Mouse (Mus musculus) urinary bladder, postnatal 25 days (tissue): ENCODE measurements at regions not wholly inside any gene's neighbourhood (a gene's known extent, or its start where the extent isn't known, plus 50 kb on each side); places are given as distances from the start of the nearest gene placed in this dataset.

Experiments used
- DNase-seq: peaks from one replicate; pipeline ENCODE4 v3.0.0; 2022; ENCODE audit warnings: low spot score

GRCm38 (mm10) chr5:119304721-119305120, 365.7 kb upstream of the Tbx3 start:
- DNase-seq, result no peak

- DNase-seq, result no peak
Measured at GRCm38 (mm10) chr5:119307768-119308167, 362.7 kb upstream of the Tbx3 start.

- DNase-seq, result no peak
Measured at GRCm38 (mm10) chr5:119310178-119310930, 360.1 kb upstream of the Tbx3 start.

- DNase-seq, result no peak
Measured at GRCm38 (mm10) chr5:119312808-119313207, 357.7 kb upstream of the Tbx3 start.

DNA sequence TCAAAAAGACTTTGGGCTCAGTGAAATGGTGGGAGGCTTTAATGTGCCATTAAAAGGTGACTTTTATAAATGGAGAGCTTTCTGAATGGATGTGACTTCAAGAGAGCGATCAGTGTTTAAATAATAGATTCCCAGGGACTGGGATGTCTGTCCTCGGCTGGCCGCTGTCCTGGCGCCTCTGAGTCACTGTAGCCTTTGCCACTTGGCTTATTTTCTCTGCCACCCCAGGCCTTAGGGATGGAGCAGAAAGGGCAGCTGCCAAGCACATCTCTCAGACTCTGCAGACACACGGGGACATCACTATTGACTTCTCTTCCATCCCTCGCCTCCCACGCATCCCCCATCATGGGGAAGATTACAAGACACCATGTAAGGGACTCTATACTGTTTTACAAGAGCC, 355.3 kb upstream of the Tbx3 start:
- no peak for DNase-seq

DNA sequence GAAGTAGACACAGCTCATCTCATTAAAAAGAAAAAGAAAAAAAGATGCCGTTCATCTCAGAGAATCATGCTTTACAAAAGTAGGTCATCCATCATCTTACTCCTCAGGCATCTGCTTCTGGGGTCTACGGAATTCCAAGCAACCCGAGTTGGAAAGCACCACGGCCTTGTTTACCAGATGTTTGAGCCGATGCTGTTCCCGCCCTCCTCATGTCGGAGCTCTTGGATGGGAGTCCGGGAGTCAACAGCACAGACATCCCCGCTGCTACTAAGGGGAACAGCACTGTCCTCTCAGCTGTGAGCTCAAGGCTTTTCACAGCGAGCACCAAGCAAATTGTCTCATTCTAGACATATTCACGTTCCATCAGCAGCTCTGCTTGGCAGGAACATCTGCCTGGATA, 352.9 kb upstream of the Tbx3 start:
- DNase-seq, result no peak

- DNase-seq, result no peak
Measured at GRCm38 (mm10) chr5:119321368-119322144, 348.9 kb upstream of the Tbx3 start.

DNA sequence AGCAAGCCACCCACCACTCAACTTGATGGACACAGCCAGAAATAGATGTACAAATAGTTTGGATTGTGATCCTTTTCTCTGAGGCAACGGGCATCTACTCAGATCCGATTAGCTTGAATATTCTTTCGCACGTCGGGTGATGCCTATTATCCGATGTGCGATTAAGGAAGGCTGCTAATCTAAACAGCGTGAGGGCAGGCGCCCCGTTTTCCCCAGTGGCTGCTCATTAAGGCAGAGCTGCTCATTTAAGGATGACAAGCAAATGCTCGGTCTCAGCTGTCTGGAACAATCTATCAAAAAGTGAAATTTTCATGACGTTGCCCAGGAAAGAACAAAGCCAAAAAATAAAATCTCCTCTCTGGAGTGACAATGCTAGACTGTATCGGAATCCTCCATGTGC, 348.1 kb upstream of the Tbx3 start:
- DNase-seq, result no peak

GRCm38 (mm10) chr5:119325681-119326255, 344.7 kb upstream of the Tbx3 start:
- no peak for DNase-seq

DNA sequence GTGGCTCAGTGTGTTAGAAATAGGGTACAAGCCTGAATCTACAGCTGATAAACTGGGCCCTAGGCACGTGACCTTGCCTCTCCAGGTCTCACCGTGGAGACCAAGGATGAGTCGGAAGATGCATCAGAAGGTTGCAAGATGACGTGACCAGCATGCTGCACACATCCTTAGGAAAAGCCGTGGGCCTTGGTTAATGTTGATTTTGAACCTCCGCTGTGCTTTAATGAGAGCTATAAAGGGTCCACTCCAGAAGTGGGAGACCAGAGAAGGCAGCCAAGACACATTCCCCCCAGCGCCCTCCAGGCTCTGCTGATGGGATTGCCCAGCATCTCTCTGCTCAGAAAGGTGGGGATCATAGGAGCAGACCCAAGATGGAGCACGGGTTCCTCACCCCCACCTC, 343.6 kb upstream of the Tbx3 start:
- no peak for DNase-seq

DNA sequence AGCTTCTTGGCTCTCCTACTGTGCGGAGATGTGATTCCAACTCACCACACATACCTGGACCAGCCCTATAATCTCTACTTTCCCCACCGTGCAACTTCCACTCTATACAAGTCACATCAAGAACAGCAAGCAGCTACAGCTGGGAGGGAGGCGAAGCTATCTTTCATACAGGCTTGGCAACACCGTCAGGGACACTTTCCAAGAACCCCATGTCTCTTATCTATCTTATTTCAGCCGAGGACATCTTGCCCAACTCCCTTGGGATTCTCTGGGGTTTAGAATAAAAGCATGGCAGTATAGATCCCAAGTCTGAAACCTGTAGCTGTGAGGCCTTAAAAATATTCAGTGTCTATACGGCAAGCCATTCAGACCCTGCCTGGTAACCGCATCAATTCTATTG, 341.5 kb upstream of the Tbx3 start:
- DNase-seq, result no peak

DNA sequence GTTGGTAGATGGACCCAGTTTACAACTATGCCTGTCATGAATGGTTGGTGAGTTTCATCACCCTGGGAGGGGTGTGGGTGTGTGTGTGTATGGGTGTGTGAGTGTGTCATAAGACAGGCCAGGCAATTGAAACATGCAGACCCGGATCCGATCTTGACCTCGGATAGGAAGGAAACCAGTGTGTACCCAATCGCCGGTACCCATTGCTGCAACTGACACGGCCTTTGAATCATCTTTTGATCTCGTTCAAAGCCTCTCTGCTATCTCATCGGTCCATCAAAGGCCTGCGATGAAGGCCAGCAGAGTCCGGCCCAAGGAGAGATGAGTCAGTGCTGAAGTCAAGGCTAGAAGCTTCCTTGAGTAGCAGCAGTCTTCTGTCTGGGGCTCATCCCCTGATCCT, 341.1 kb upstream of the Tbx3 start:
- DNase-seq, result no peak

DNA sequence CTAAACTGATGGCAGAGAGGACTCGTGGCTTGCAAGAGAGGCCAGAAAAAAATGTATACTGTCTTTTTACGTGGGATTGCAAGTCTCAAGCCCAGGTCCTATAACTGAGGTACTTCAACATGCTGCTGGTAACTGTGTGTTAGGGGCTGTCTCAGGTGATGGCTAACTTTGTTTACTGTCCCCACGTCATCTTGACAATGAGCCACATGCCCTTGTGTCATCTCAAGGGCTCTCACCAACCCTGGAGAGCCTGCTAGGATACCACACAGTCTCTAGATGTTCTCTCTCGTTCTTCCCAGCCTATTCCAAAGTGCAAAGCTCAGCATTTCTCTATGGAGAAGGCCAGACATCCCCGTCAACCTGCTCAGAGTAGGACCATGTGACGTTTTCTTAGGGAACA, 340.6 kb upstream of the Tbx3 start:
- no peak for DNase-seq

- no peak for DNase-seq
Measured at GRCm38 (mm10) chr5:119331461-119331860, 339.0 kb upstream of the Tbx3 start.

- DNase-seq, result no peak
Measured at GRCm38 (mm10) chr5:119332621-119333020, 337.8 kb upstream of the Tbx3 start.

GRCm38 (mm10) chr5:119335211-119335610, 335.3 kb upstream of the Tbx3 start:
- DNase-seq, result no peak

DNA sequence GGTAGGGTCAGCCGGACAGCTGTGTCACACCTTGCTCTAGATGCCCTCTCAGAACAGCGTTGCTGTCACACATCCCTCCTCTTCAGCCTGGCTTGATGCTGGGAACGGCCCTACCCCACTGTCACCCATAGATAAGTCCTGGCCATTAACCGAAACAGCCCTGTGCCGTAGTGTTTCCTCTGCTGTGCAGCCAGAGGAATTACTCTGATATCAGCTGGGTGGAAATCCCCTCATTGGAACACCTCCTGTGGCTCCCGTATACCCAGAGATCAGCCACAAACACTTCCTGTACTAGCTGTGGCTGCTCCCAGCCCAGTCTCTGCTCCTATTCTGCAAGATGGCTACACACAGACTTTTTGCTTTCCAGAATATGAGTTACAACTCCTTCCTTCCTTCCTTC, 334.5 kb upstream of the Tbx3 start:
- no peak for DNase-seq

DNA sequence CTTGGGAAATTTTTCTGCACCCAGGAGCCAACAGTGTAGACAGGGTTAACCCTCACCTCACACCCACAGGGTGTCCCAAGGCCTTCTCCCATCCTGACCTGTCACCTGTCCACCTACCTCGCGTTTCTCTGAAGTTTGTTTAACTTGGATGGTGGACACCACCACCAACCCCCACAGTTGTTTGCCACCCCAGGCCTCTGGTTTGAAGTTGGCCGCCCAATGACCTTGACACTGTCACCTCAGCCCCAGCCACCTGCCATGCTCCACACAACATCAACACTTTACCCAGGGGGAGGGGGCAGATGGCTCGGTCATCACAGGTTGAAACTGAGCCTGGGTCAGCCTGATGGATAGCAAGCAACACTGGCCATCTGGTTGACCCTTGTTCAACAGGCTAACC, 332.7 kb upstream of the Tbx3 start:
- no peak for DNase-seq

- DNase-seq, result no peak
Measured at GRCm38 (mm10) chr5:119338711-119339110, 331.8 kb upstream of the Tbx3 start.

DNA sequence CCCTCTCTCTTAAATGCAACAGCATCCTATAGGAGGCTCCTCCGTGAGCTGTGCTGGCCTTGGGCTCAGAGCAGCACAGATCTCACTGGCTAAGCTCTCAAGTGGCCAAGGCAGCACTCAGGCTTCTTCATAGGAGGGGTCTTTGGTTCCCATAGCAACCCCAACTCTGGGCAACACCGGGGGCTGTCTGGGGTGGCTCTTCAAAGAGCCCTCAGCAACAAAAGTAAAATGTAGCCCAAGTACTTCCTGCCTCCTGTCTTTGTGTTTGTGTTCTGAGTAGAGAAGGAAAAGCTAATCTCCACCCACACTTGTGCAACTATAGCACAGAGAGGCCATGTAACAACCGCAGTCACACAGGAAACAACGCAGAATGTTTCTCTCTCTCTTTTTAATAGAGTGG, 322.2 kb upstream of the Tbx3 start:
- no peak for DNase-seq

GRCm38 (mm10) chr5:119349395-119349794, 321.1 kb upstream of the Tbx3 start:
- DNase-seq, result no peak

GRCm38 (mm10) chr5:119350325-119350915, 320.0 kb upstream of the Tbx3 start:
- no peak for DNase-seq

- DNase-seq, result no peak
Measured at GRCm38 (mm10) chr5:119355471-119355870, 315.0 kb upstream of the Tbx3 start.
